Mouse (Mus musculus) T-cell, adult 66 days (primary cell): ENCODE measurements around the gene Coro1c. TPM values are rescaled to one million over a fixed set of nuclear protein-coding genes. Genes with fewer than 3 reads are reported as not detected.

ENCODE experiments used
- total RNA-seq, 2 experiments: library from RNA; stranded (reverse); gene quantifications; 3 replicates in 1 of 2; 4 replicates in 1 of 2; pipeline ENCODE4 v1.2.4; 2023

Gene Coro1c
- total RNA-seq = 10 to 100 TPM; 70.3 to 76.0 TPM

DNA sequence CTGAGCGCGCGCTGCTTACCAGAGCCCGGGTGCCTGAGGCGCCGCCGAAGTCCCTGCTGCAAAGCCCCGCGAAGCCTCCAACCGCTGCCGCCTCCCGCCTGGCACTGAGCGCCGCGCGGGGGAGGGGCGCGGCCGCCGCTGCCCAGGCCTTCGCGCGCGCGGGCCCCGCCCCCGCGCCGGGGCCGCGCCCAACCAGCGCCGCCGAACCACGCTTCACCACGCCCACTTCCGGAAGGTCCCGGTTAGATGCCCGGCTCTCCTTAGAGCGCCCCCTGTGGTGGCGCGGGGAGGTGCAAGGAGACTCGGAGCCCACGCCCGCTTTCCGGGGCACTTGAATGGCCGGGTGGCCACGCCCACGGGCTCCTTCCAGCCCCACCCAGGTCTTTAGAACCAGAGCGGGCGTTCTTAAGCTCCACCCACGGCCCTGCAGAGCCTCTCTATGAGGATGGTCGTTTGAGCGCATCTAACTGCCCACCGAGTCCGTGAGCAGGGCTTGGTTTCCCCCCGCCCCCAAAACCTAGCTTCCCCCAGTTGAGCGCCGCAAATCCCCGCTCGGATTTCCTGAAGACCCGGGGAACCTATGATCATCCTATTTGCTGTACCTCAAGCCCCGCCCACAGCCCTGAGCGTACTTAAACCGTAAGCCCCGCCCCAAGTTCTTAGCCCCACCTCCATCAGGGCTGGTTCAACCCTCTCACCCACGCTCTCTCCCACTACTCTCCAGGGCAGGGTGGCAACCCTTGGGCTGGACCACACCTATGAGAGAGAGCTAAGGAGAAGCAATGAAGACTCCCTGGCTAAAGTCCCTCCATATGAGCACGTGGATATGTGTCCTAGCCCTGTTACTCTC, at the start of gene Coro1c:
Gene Coro1c (minus strand): TSS at position 167 of the 850 bp plus-strand sequence.

DNA sequence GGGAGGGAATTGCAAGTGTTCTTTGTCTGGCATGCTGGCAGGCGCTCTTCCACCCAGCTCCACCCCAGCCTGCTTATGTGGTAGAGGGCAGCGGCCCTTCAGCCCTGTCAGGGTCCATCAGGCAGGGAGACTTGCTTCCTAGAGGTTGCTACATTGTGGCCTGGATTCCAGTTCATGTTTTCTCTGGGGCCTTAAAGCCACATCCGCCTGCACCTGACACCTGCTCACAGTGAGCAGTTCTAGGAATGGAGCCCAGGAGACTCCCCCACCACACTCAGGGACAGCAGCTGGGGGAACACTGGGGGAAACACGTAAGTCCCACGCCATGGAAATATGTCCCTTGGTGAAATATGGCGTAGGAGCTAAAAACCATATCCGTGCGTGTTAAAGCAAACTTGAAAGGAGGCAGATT, 76.1 kb downstream of the Coro1c start, which contains the start of gene Selplg:
Gene Selplg (minus strand): TSS at position 155 of the 412 bp plus-strand sequence.

DNA sequence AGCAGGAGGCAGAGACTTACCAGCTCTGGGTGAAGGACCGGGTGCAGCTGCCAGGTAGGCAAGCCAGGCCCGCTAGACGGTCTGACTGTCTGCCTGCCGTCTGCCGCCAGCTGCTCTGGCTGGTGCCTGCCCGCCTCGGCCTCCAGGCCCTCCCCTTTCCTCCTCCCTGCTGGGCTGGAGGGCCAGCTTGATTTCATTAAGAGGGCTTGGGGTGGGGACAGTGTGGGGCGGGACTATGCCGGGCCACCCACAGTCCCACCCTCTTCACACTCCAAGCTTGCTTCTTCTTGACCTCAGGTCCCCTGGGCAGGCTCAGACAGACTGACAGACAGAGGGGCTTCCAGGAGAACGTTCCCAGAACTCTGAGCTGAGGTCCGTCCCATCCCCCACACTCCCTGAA, 108.3 kb downstream of the Coro1c start, which contains the start of gene Tmem119:
Gene Tmem119 (minus strand): TSS at position 237 of the 400 bp plus-strand sequence.

Other genes starting within 250 kb of the Coro1c start
- not detected for gene 1700069L16Rik, start 184.0 kb downstream of the Coro1c start, total RNA-seq
- 1 to 10 TPM; 4.9 to 6.8 TPM for gene Ficd, start 173.0 kb downstream of the Coro1c start, total RNA-seq
- 10 to 100 TPM; 65.5 to 66.0 TPM for gene Sart3, start 136.2 kb downstream of the Coro1c start, total RNA-seq
- 10 to 100 TPM; 46.8 to 49.2 TPM for gene Iscu, start 136.0 kb downstream of the Coro1c start, total RNA-seq
- gene Tmem119, start 108.2 kb downstream of the Coro1c start, total RNA-seq = not detected
- gene Selplg, start 76.1 kb downstream of the Coro1c start, total RNA-seq = 100 to 1,000 TPM; 442 to 482 TPM
- gene Ssh1, start 85.1 kb upstream of the Coro1c start, total RNA-seq = 10 to 100 TPM; 29.8 to 41.5 TPM
- not detected for gene Dao, start 94.9 kb upstream of the Coro1c start, total RNA-seq
- gene Usp30, start 156.7 kb upstream of the Coro1c start, total RNA-seq = 10 to 100 TPM; 22.5 to 26.0 TPM
- not detected for gene Svop, start 182.8 kb upstream of the Coro1c start, total RNA-seq
- gene Alkbh2, start 219.5 kb upstream of the Coro1c start, total RNA-seq = 10 to 100 TPM in 1 of 2 experiments, 1 to 10 TPM in 1; 9.7 to 10.2 TPM
- gene Ung, start 221.6 kb upstream of the Coro1c start, total RNA-seq = 10 to 100 TPM; 18.3 to 19.3 TPM
- 10 to 100 TPM; 15.2 to 22.0 TPM for gene Acacb, start 237.8 kb upstream of the Coro1c start, total RNA-seq